Comparison of ENCODE assay signal across 8 mouse cellular contexts in the genomic region with DNA sequence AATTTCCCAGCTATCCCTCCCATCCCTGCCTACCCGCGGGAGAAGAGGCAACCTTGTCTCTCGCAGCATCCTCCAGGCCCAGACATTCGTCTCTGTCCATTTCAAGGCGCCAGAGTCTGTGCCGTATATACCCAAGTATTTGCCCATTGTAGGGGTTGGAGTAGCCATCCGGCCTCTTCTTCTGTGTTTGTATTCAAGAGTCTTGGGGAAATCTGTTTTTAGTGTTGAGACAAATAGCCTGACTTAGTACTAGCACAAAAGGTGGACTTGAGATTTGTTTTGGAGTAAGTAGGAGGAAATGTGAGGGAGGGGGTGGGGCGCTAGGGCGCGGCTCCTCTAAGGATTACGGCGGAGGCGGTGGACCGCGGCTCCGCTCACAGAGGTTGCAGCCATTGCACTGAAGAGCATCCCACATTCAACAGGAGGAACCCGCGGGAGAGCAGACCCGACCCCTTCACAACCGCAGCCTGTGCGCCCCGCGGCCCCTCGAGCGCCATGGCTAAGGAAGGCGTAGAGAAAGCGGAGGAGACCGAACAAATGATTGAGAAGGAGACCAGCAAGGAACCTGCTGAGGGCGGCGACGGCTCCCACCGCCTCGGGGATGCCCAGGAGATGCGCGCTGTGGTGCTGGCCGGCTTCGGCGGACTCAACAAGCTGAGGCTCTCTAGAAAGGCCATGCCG. TPM values are rescaled to one million over a fixed set of nuclear protein-coding genes. Genes with fewer than 3 reads are reported as not detected.
A peak's percentile ranks its signal among the peaks of the same experiment; 100 is the strongest.
DNase-seq lines count a peak whose midpoint lies in the region; ATAC-seq lines count a peak whose summit lies in the region.

A gene (plus strand): TSS at position 392 of the 681 bp plus-strand sequence.

- H3K4me2 ChIP-seq in kidney, embryonic 16.5 days (replicated peaks; ENCODE audit: low read depth, low read length) = peak within 1 kb of the TSS; percentile 69
- H3K4me2 ChIP-seq in forebrain, embryonic 16.5 days (ENCODE audit: low read length) = peak within 1 kb of the TSS; percentile 83
- peak within 1 kb of the TSS; percentile 93 for H3K4me2 ChIP-seq in midbrain, embryonic 11.5 days

- peaks cover 25% of the 10 kb centered on the region for H3K27me3 ChIP-seq in kidney, embryonic 16.5 days (ENCODE audit: insufficient read depth, low read length)
- H3K27me3 ChIP-seq in forebrain, embryonic 16.5 days (replicated peaks; ENCODE audit: control insufficient read depth, insufficient read depth, low read length) = 0 out of 2 replicates have a peak, but pooled peaks cover 2% of the 10 kb centered on the region
- no peaks in the 10 kb centered on the region for H3K27me3 ChIP-seq in midbrain, embryonic 11.5 days (ENCODE audit: control insufficient read depth, insufficient read depth, low read length)

- no peaks in the 10 kb centered on the region for H3K9me3 ChIP-seq in kidney, embryonic 16.5 days (ENCODE audit: low read length)
- H3K9me3 ChIP-seq in forebrain, embryonic 16.5 days (ENCODE audit: control insufficient read depth, low read length) = no peaks in the 10 kb centered on the region
- no peaks in the 10 kb centered on the region for H3K9me3 ChIP-seq in midbrain, embryonic 11.5 days (ENCODE audit: control insufficient read depth, low read length)

- peak within 1 kb of the TSS; percentile 59 for H3K9ac ChIP-seq in kidney, embryonic 16.5 days (replicated peaks; ENCODE audit: low read length)
- peak within 1 kb of the TSS; percentile 71 for H3K9ac ChIP-seq in forebrain, embryonic 16.5 days (replicated peaks; ENCODE audit: low read depth, low read length)
- H3K9ac ChIP-seq in midbrain, embryonic 11.5 days (ENCODE audit: low read length) = peak within 1 kb of the TSS; percentile 75

- no peak for DNase-seq in kidney, adult 11 months
- DNase-seq in cerebellum, adult 18-20 months = peak; percentile 77 to 84
- peak; percentile 25 to 50 for DNase-seq in layer of hippocampus, postnatal 10 days (ENCODE audit: low spot score in 2 of 2)
- peak; percentile 97 for DNase-seq in midbrain, embryonic 11.5 days (ENCODE audit: low spot score, missing footprints)
- DNase-seq in telencephalon, adult 2 months (ENCODE audit: low read depth, low spot score) = peak; percentile 44
- no peak for DNase-seq in ovary, postnatal 36 days (ENCODE audit: low spot score)

- H3K36me3 ChIP-seq in kidney, embryonic 16.5 days (ENCODE audit: insufficient read depth, low read length) = no peaks in the 10 kb centered on the region
- H3K36me3 ChIP-seq in forebrain, embryonic 16.5 days (ENCODE audit: control insufficient read depth, insufficient read depth) = no peaks in the 10 kb centered on the region
- no peaks in the 10 kb centered on the region for H3K36me3 ChIP-seq in midbrain, embryonic 11.5 days (ENCODE audit: control insufficient read depth, insufficient read depth, low read length)

- under 1% methylated on average over 39 of the region's 39 CpGs for WGBS in kidney, embryonic 16.5 days
- under 1% methylated on average over 39 of the region's 39 CpGs for WGBS in forebrain, embryonic 16.5 days
- WGBS in midbrain, embryonic 11.5 days = under 1% methylated on average over 39 of the region's 39 CpGs

- H3K4me3 ChIP-seq in kidney, embryonic 16.5 days (ENCODE audit: low read length) = peak within 1 kb of the TSS; percentile 59
- H3K4me3 ChIP-seq in forebrain, embryonic 16.5 days (replicated peaks; ENCODE audit: low read length) = peak within 1 kb of the TSS; percentile 73
- H3K4me3 ChIP-seq in midbrain, embryonic 11.5 days (ENCODE audit: low read depth, low read length) = peak within 1 kb of the TSS; percentile 68

- H3K4me1 ChIP-seq in kidney, embryonic 16.5 days (ENCODE audit: insufficient read depth, low read length) = peaks cover 14% of the 10 kb centered on the region
- peaks cover 8% of the 10 kb centered on the region for H3K4me1 ChIP-seq in forebrain, embryonic 16.5 days (replicated peaks; ENCODE audit: control insufficient read depth, insufficient read depth, low read length)
- H3K4me1 ChIP-seq in midbrain, embryonic 11.5 days (ENCODE audit: control insufficient read depth, insufficient read depth, low read length) = peaks cover 24% of the 10 kb centered on the region

- peak; percentile 92 for ATAC-seq in kidney, embryonic 16.5 days (ENCODE audit: low FRiP score, low TSS enrichment)
- peak; percentile 86 for ATAC-seq in forebrain, embryonic 16.5 days
- peak; percentile 89 for ATAC-seq in midbrain, embryonic 11.5 days (ENCODE audit: low FRiP score)

- no peak within 1 kb of the TSS for H3K27ac ChIP-seq in kidney, embryonic 16.5 days (ENCODE audit: low read length)
- peak within 1 kb of the TSS; percentile 29; the same call in 1 of the 2 replicates for H3K27ac ChIP-seq in forebrain, embryonic 16.5 days (ENCODE audit: low read length)
- H3K27ac ChIP-seq in midbrain, embryonic 11.5 days (ENCODE audit: low read depth, low read length) = no peak within 1 kb of the TSS

RNA-seq across cellular contexts. Expression of the gene that starts here (rescaled TPM):
- polyA plus RNA-seq in kidney, embryonic 16.5 days (2015; fragmentation: Nextera tagmentation; extraction: Ambion mirVana) = 4.1 TPM in 2 replicates
- 22.5 and 41.3 TPM in 2 replicates for polyA plus RNA-seq in forebrain, embryonic 16.5 days (2015; fragmentation: Nextera tagmentation; extraction: Ambion mirVana)
- 10 to 100 TPM; 42.2 to 54.2 TPM for total RNA-seq in layer of hippocampus, postnatal 10 days (2021)
- polyA plus RNA-seq in midbrain, embryonic 11.5 days (2014; fragmentation: Nextera tagmentation; extraction: Ambion mirVana) = 15.0 and 16.1 TPM in 2 replicates

Comparison
In these comparisons a context has a peak if more than half of its experiments do, and no peak if none do; other contexts are left out.
1. DNase-seq: peak in cerebellum, adult 18-20 months (2 of 2), layer of hippocampus, postnatal 10 days (2 of 2), midbrain, embryonic 11.5 days (single experiment) and telencephalon, adult 2 months (single experiment); none in kidney, adult 11 months (single experiment) and ovary, postnatal 36 days (single experiment).
2. Peak in every context shown above with its lines, with median percentiles within 50 percentile points of each other: ATAC-seq, H3K4me2 ChIP-seq, H3K4me3 ChIP-seq and H3K9ac ChIP-seq.